Mouse (Mus musculus) kidney, embryonic 14.5 days (tissue): ENCODE results near the gene Zfp385b. TPM values are rescaled to one million over a fixed set of nuclear protein-coding genes. Genes with fewer than 3 reads are reported as not detected.
"Not testable (repeated sequence)": the region's sequence is repeated elsewhere in the genome, so short reads cannot be mapped to it uniquely, and the experiment has no call there.

Experiments used
- ATAC-seq: fragments of 200-750 bp; cut with Nextera tagmentation; 2 replicates; pipeline ENCODE4 v1.8.0; 2017; ENCODE audit warnings: moderate number of reproducible peaks, mild to moderate bottlenecking, moderate TSS enrichment, moderate library complexity; ENCODE audit not compliant: low FRiP score, low TSS enrichment
- H3K27ac ChIP-seq: fragments of 300-500 bp; sonication (generic); 2 replicates; pipeline ENCODE4 v1.5.1; 2014; ENCODE audit warnings: low read depth, mild to moderate bottlenecking, low read length, moderate library complexity, mixed read lengths
- H3K27me3 ChIP-seq: fragments of 300-500 bp; sonication (generic); 2 replicates; pipeline ENCODE4 v1.6.1; 2014; ENCODE audit warnings: mild to moderate bottlenecking, low read length; ENCODE audit not compliant: control insufficient read depth, insufficient read depth
- H3K36me3 ChIP-seq: fragments of 300-500 bp; sonication (generic); 2 replicates; pipeline ENCODE4 v1.6.1; 2014; ENCODE audit warnings: low read length, mixed read lengths; ENCODE audit not compliant: control insufficient read depth, insufficient read depth
- H3K4me1 ChIP-seq: fragments of 300-500 bp; sonication (generic); 2 replicates; pipeline ENCODE4 v1.6.1; 2014; ENCODE audit warnings: low read length, mixed read lengths; ENCODE audit not compliant: control insufficient read depth, insufficient read depth
- H3K4me2 ChIP-seq: fragments of 300-500 bp; sonication (generic); replicated peaks from 2 replicates; pipeline ENCODE4 v1.6.1; 2014; ENCODE audit warnings: low read depth, mild to moderate bottlenecking, low read length
- H3K4me3 ChIP-seq: fragments of 300-500 bp; sonication (generic); 2 replicates; pipeline ENCODE4 v1.5.1; 2014; ENCODE audit warnings: mild to moderate bottlenecking, low read length
- H3K9ac ChIP-seq: fragments of 300-500 bp; sonication (generic); 2 replicates; pipeline ENCODE4 v1.6.1; 2014; ENCODE audit warnings: low read depth, mild to moderate bottlenecking, low read length, moderate library complexity
- H3K9me3 ChIP-seq: fragments of 300-500 bp; sonication (generic); 2 replicates; pipeline ENCODE4 v1.6.1; 2016; ENCODE audit warnings: low read length; ENCODE audit not compliant: control insufficient read depth
- WGBS: fragments of 180-500 bp; shearing (Covaris S2); extraction: QIAGEN DNeasy Blood & Tissue Kit; methylation state at CpG from one replicate; pipeline ENCODE4 v1.1.7; 2014; 5-methylcytosine and 5-hydroxymethylcytosine counted together
- polyA plus RNA-seq: library from polyadenylated mRNA; unstranded; fragments of >200 nt; fragmentation: Nextera tagmentation; extraction: Ambion mirVana; gene quantifications from 2 replicates; pipeline ENCODE4 v1.2.1, GENCODE M21; 2014

Zfp385b gene
- polyA plus RNA-seq, 1 experiment from 2014 or later = 7.1 TPM

GRCm38 (mm10) chr2:77454341-77454937, 365.0 kb downstream of the Zfp385b start:
- H3K4me3 ChIP-seq = no peak overlapping the region
- H3K4me1 ChIP-seq = no peaks in the 10 kb centered on the region
- no peak for ATAC-seq
- H3K27ac ChIP-seq = no peak overlapping the region
- H3K9ac ChIP-seq = no peak overlapping the region
- no peaks in the 10 kb centered on the region for H3K9me3 ChIP-seq
- 55% methylated on average over 7 of the region's 7 CpGs for WGBS
- no peaks in the 10 kb centered on the region for H3K27me3 ChIP-seq
- H3K4me2 ChIP-seq = no peak overlapping the region
- H3K36me3 ChIP-seq = no peaks in the 10 kb centered on the region

GRCm38 (mm10) chr2:77453786-77454185, 365.7 kb downstream of the Zfp385b start:
- WGBS = 28% methylated on average over 3 of the region's 3 CpGs
- no peak overlapping the region for H3K4me3 ChIP-seq

GRCm38 (mm10) chr2:77450017-77450416, 369.4 kb downstream of the Zfp385b start:
- not testable (repeated sequence) for H3K4me2 ChIP-seq, H3K9ac ChIP-seq, H3K27ac ChIP-seq, ATAC-seq, H3K4me1 ChIP-seq, H3K9me3 ChIP-seq, H3K4me3 ChIP-seq, H3K36me3 ChIP-seq, H3K27me3 ChIP-seq
- WGBS = 65% methylated on average over 5 of the region's 5 CpGs

More at GRCm38 (mm10) chr2:77453786-77454185, 365.7 kb downstream of the Zfp385b start:
- H3K9ac ChIP-seq = no peak overlapping the region
- H3K36me3 ChIP-seq = no peaks in the 10 kb centered on the region
- H3K27me3 ChIP-seq = no peaks in the 10 kb centered on the region
- no peaks in the 10 kb centered on the region for H3K9me3 ChIP-seq
- H3K4me2 ChIP-seq = no peak overlapping the region
- 0 out of 2 replicates have a peak, but pooled peaks cover 5% of the 10 kb centered on the region for H3K4me1 ChIP-seq
- ATAC-seq = no peak
- H3K27ac ChIP-seq = no peak overlapping the region

- Histone ChIP-seq H3K9ac (no peak overlapping the region), H3K27me3 (no peaks in the 10 kb centered on the region), H3K4me1 (0 out of 2 replicates have a peak, but pooled peaks cover 5% of the 10 kb centered on the region), H3K27ac (no peak overlapping the region), H3K9me3 (no peaks in the 10 kb centered on the region), H3K4me3 (no peak overlapping the region), H3K36me3 (no peaks in the 10 kb centered on the region), H3K4me2 (no peak overlapping the region)
- ATAC-seq = no peak
- WGBS = 39% methylated on average over 8 of the region's 8 CpGs
Observed at GRCm38 (mm10) chr2:77448951-77449480, 370.4 kb downstream of the Zfp385b start.

- no peaks in the 10 kb centered on the region for H3K9me3 ChIP-seq
- H3K4me3 ChIP-seq = no peak overlapping the region
- H3K9ac ChIP-seq = no peak overlapping the region
- WGBS = 86% methylated on average over 8 of the region's 8 CpGs
- no peak for ATAC-seq
- H3K4me2 ChIP-seq = no peak overlapping the region
- no peaks in the 10 kb centered on the region for H3K27me3 ChIP-seq
- H3K27ac ChIP-seq = no peak overlapping the region
- H3K36me3 ChIP-seq = no peaks in the 10 kb centered on the region
- H3K4me1 ChIP-seq = 0 out of 2 replicates have a peak, but pooled peaks cover 5% of the 10 kb centered on the region
Observed at GRCm38 (mm10) chr2:77444282-77444681, 375.2 kb downstream of the Zfp385b start.

GRCm38 (mm10) chr2:77440591-77440990, 378.8 kb downstream of the Zfp385b start:
- no peak overlapping the region for H3K4me3 ChIP-seq
- no peaks in the 10 kb centered on the region for H3K36me3 ChIP-seq
- H3K4me1 ChIP-seq = no peaks in the 10 kb centered on the region
- no peaks in the 10 kb centered on the region for H3K27me3 ChIP-seq
- no peaks in the 10 kb centered on the region for H3K9me3 ChIP-seq
- no peak overlapping the region for H3K4me2 ChIP-seq
- H3K27ac ChIP-seq = no peak overlapping the region
- no peak for ATAC-seq
- H3K9ac ChIP-seq = no peak overlapping the region
- WGBS = 86% methylated on average over 2 of the region's 2 CpGs

- H3K9me3 ChIP-seq = no peaks in the 10 kb centered on the region
- no peak for ATAC-seq
- H3K27me3 ChIP-seq = no peaks in the 10 kb centered on the region
- H3K36me3 ChIP-seq = no peaks in the 10 kb centered on the region
- H3K27ac ChIP-seq = no peak overlapping the region
- no peak overlapping the region for H3K9ac ChIP-seq
- no peak overlapping the region for H3K4me2 ChIP-seq
- 68% methylated on average over 9 of the region's 9 CpGs for WGBS
- no peak overlapping the region for H3K4me3 ChIP-seq
- H3K4me1 ChIP-seq = no peaks in the 10 kb centered on the region
Observed at GRCm38 (mm10) chr2:77436241-77436759, 383.1 kb downstream of the Zfp385b start.

- 56% methylated on average over 10 of the region's 10 CpGs for WGBS
- ATAC-seq = no peak
- no peaks in the 10 kb centered on the region for H3K4me1 ChIP-seq
Observed at GRCm38 (mm10) chr2:77419476-77419875, 400.0 kb downstream of the Zfp385b start.

GRCm38 (mm10) chr2:77418078-77418477, 401.4 kb downstream of the Zfp385b start:
- no peak overlapping the region for H3K27ac ChIP-seq
- no peak overlapping the region for H3K9ac ChIP-seq
- H3K36me3 ChIP-seq = no peaks in the 10 kb centered on the region
- no peak overlapping the region for H3K4me3 ChIP-seq
- no peak for ATAC-seq
- 38% methylated on average over 5 of the region's 5 CpGs for WGBS
- no peak overlapping the region for H3K4me2 ChIP-seq
- no peaks in the 10 kb centered on the region for H3K4me1 ChIP-seq
- no peaks in the 10 kb centered on the region for H3K27me3 ChIP-seq
- H3K9me3 ChIP-seq = no peaks in the 10 kb centered on the region

More at GRCm38 (mm10) chr2:77419476-77419875, 400.0 kb downstream of the Zfp385b start:
- H3K36me3 ChIP-seq = no peaks in the 10 kb centered on the region
- H3K4me2 ChIP-seq = no peak overlapping the region
- no peak overlapping the region for H3K9ac ChIP-seq
- no peaks in the 10 kb centered on the region for H3K27me3 ChIP-seq
- H3K27ac ChIP-seq = no peak overlapping the region
- H3K9me3 ChIP-seq = no peaks in the 10 kb centered on the region
- no peak overlapping the region for H3K4me3 ChIP-seq
